In genomic region chr19:57296539-57296938, GRCm38 (mm10) we compare ENCODE assay signal across 11 mouse cellular contexts. TPM values are rescaled to one million over a fixed set of nuclear protein-coding genes. Genes with fewer than 3 reads are reported as not detected.
DNase-seq lines count a peak whose midpoint lies in the region; ATAC-seq and TF ChIP-seq lines count a peak whose summit lies in the region.
"Had no signal": no experiment of that assay in that cellular context is flagged by ENCODE, and none has a peak within 500 bp of the region (broad histone marks: within the 10 kb centered on the region; RNA-seq: fewer than 3 reads in every experiment).

No protein-coding gene starts in this region.

- TF ChIP-seq RAD21 in MEL (IDR thresholded peaks at IDR 0.05; ENCODE audit: low read depth, low read length) = no peak

- no peak overlapping the region for H3K27ac ChIP-seq in heart, embryonic 12.5 days (ENCODE audit: poor library complexity, severe bottlenecking)
- H3K27ac ChIP-seq in MEL (ENCODE audit: control insufficient read depth, low read depth, low read length) = no peak overlapping the region
- no peak overlapping the region for H3K27ac ChIP-seq in stomach, postnatal 0 days (replicated peaks)
- H3K27ac ChIP-seq in forebrain, embryonic 11.5 days (ENCODE audit: low read depth, low read length) = no peak overlapping the region
- H3K27ac ChIP-seq: neural tube, embryonic 15.5 days had no signal

- WGBS in heart, embryonic 12.5 days = 77% methylated on average over 5 of the region's 5 CpGs
- 43% methylated on average over 5 of the region's 5 CpGs for WGBS in stomach, postnatal 0 days
- WGBS in forebrain, embryonic 11.5 days = 79% methylated on average over 5 of the region's 5 CpGs

- no peaks in the 10 kb centered on the region for H3K9me3 ChIP-seq in heart, embryonic 12.5 days (replicated peaks)
- no peaks in the 10 kb centered on the region for H3K9me3 ChIP-seq in MEL (replicated peaks; ENCODE audit: insufficient read depth, low read length)
- H3K9me3 ChIP-seq in stomach, postnatal 0 days (ENCODE audit: control insufficient read depth, low read length) = no peaks in the 10 kb centered on the region
- no peaks in the 10 kb centered on the region for H3K9me3 ChIP-seq in forebrain, embryonic 11.5 days (ENCODE audit: control insufficient read depth, low read length)
- H3K9me3 ChIP-seq: neural tube, embryonic 15.5 days had no signal

- TF ChIP-seq EP300 in MEL (IDR thresholded peaks at IDR 0.05; ENCODE audit: low read depth in 1 of 2, low read length in 2 of 2) = peak in 1 of 2 experiments; percentile 47; a peak in 2 of 4 replicates
- no peak for TF ChIP-seq EP300 in stomach, postnatal 0 days (optimal IDR thresholded peaks at IDR 0.05)

- peak; percentile 62 for DNase-seq in heart, adult 8-10 months (ENCODE audit: low spot score)
- DNase-seq in MEL (ENCODE audit: low read depth, low spot score) (peak; percentile 33), NIH3T3 (ENCODE audit: low read depth) (peak; percentile 86)
- DNase-seq in cerebellum, adult 8-10 months = peak; percentile 64
- DNase-seq in stomach, postnatal 0 days (ENCODE audit: low spot score) = no peak
- no peak for DNase-seq in forebrain, embryonic 11.5 days (ENCODE audit: low spot score)
- DNase-seq: kidney, postnatal 36 days had no signal

- ATAC-seq in heart, embryonic 12.5 days (ENCODE audit: insufficient number of reproducible peaks, low FRiP score) = no peak
- no peak for ATAC-seq in stomach, postnatal 0 days (ENCODE audit: low FRiP score, low TSS enrichment)
- ATAC-seq in forebrain, embryonic 11.5 days (replicated peaks; ENCODE audit: low FRiP score) = no peak
- ATAC-seq: activated CD4-positive, CD25-positive, alpha-beta regulatory T cell, adult 4 months had no signal

- TF ChIP-seq CTCF in MEL (IDR thresholded peaks at IDR 0.05 in 2 of 3, conservative IDR thresholded peaks at IDR 0.05 in 1 of 3; ENCODE audit: control insufficient read depth in 1 of 3, insufficient read depth in 1 of 3, low read depth in 2 of 3, low read length in 3 of 3, poor library complexity in 1 of 3, severe bottlenecking in 1 of 3) = no peak
- no peak for TF ChIP-seq CTCF in stomach, postnatal 0 days (IDR thresholded peaks at IDR 0.05; ENCODE audit: low read depth)

- H3K4me2 ChIP-seq in heart, embryonic 12.5 days = no peak overlapping the region
- H3K4me2 ChIP-seq in stomach, postnatal 0 days (replicated peaks; ENCODE audit: low read depth) = no peak overlapping the region
- H3K4me2 ChIP-seq in forebrain, embryonic 11.5 days (ENCODE audit: low read depth, low read length, severe bottlenecking) = no peak overlapping the region
- H3K4me2 ChIP-seq: neural tube, embryonic 15.5 days had no signal

- peaks cover 9% of the 10 kb centered on the region for H3K4me1 ChIP-seq in heart, embryonic 12.5 days (replicated peaks)
- peaks cover 0 to 5% of the 10 kb centered on the region in 2 experiments; a peak in 1 of 4 replicates for H3K4me1 ChIP-seq in MEL (ENCODE audit: control insufficient read depth in 1 of 2, insufficient read depth in 2 of 2, low read length in 2 of 2)
- H3K4me1 ChIP-seq in stomach, postnatal 0 days (replicated peaks; ENCODE audit: control insufficient read depth, insufficient read depth) = no peaks in the 10 kb centered on the region
- no peaks in the 10 kb centered on the region for H3K4me1 ChIP-seq in forebrain, embryonic 11.5 days (replicated peaks; ENCODE audit: control insufficient read depth, insufficient read depth, low read length)
- H3K4me1 ChIP-seq: neural tube, embryonic 15.5 days had no signal

- no peaks in the 10 kb centered on the region for H3K36me3 ChIP-seq in heart, embryonic 12.5 days
- no peaks in the 10 kb centered on the region for H3K36me3 ChIP-seq in MEL (ENCODE audit: control insufficient read depth in 1 of 2, insufficient read depth in 2 of 2, low read length in 2 of 2)
- H3K36me3 ChIP-seq in stomach, postnatal 0 days (ENCODE audit: control insufficient read depth, insufficient read depth, low read length) = no peaks in the 10 kb centered on the region
- no peaks in the 10 kb centered on the region for H3K36me3 ChIP-seq in forebrain, embryonic 11.5 days (ENCODE audit: control insufficient read depth, insufficient read depth, low read length)
- H3K36me3 ChIP-seq: neural tube, embryonic 15.5 days had no signal

- H3K27me3 ChIP-seq in heart, embryonic 12.5 days (replicated peaks) = no peaks in the 10 kb centered on the region; the same call in 1 of the 2 replicates
- peaks cover 0 to 2% of the 10 kb centered on the region in 2 experiments; a peak in 3 of 4 replicates for H3K27me3 ChIP-seq in MEL (ENCODE audit: control insufficient read depth in 1 of 2, insufficient read depth in 2 of 2, low read length in 2 of 2)
- H3K27me3 ChIP-seq in stomach, postnatal 0 days (ENCODE audit: control insufficient read depth, insufficient read depth, low read length) = no peaks in the 10 kb centered on the region
- no peaks in the 10 kb centered on the region for H3K27me3 ChIP-seq in forebrain, embryonic 11.5 days (ENCODE audit: control insufficient read depth, insufficient read depth, low read length)
- H3K27me3 ChIP-seq: neural tube, embryonic 15.5 days had no signal

- no peak overlapping the region for H3K9ac ChIP-seq in heart, embryonic 12.5 days
- no peak overlapping the region for H3K9ac ChIP-seq in MEL (ENCODE audit: control insufficient read depth, low read depth, low read length, poor library complexity, severe bottlenecking)
- no peak overlapping the region for H3K9ac ChIP-seq in stomach, postnatal 0 days (ENCODE audit: low read length)
- H3K9ac ChIP-seq in forebrain, embryonic 11.5 days (ENCODE audit: low read length) = no peak overlapping the region
- H3K9ac ChIP-seq: neural tube, embryonic 15.5 days had no signal

- TF ChIP-seq POLR2A in MEL (IDR thresholded peaks at IDR 0.05; ENCODE audit: control insufficient read depth in 1 of 2, insufficient read depth in 1 of 2, low read depth in 1 of 2, low read length in 2 of 2, poor library complexity in 1 of 2) = no peak

- H3K4me3 ChIP-seq in heart, embryonic 12.5 days = no peak overlapping the region
- no peak overlapping the region for H3K4me3 ChIP-seq in MEL (ENCODE audit: control insufficient read depth in 1 of 2, insufficient read depth in 1 of 2, low read depth in 2 of 2, low read length in 2 of 2)
- H3K4me3 ChIP-seq in stomach, postnatal 0 days (ENCODE audit: low read depth, low read length) = no peak overlapping the region
- no peak overlapping the region for H3K4me3 ChIP-seq in forebrain, embryonic 11.5 days (ENCODE audit: low read depth, low read length)
- H3K4me3 ChIP-seq: erythroblast, embryonic 14.5 days; neural tube, embryonic 15.5 days had no signal

- H3K79me2 ChIP-seq in MEL (ENCODE audit: control insufficient read depth, insufficient read depth, low read length, poor library complexity) = no peaks in the 10 kb centered on the region

TF ChIP-seq in MEL, 35 proteins besides CTCF, POLR2A, EP300 and RAD21:
- TF ChIP-seq MYC (IDR thresholded peaks at IDR 0.05; ENCODE audit: low read depth, low read length) (no peak), TCF12 (IDR thresholded peaks at IDR 0.05; ENCODE audit: low read depth, low read length) (peak; percentile 25; the same call in 1 of the 2 replicates)
TF ChIP-seq in MEL: peak in this region for 1.

RNA-seq across cellular contexts. Expression of gene Ablim1, which starts 18.2 kb away (rescaled TPM):
- total RNA-seq in heart, adult 8-10 months (2022) = 100 to 1,000 TPM; 450 to 472 (median 462) TPM
- polyA plus RNA-seq in heart, embryonic 12.5 days (2016; fragmentation: Nextera tagmentation; extraction: Ambion mirVana) = 53.4 and 53.5 TPM in 2 replicates
- not detected in 2 replicates for total RNA-seq in MEL (2012; rRNA removed)
- polyA plus RNA-seq in MEL (2012; ENCODE audit: insufficient read depth in 1 of 2, insufficient read length in 2 of 2, low read depth in 1 of 2, low replicate concordance in 2 of 2, missing spikeins in 1 of 2) = not detected
- polyA plus RNA-seq in stomach, postnatal 0 days (2015; fragmentation: Nextera tagmentation; extraction: Ambion mirVana) = 61.8 and 62.0 TPM in 2 replicates
- polyA plus RNA-seq in forebrain, embryonic 11.5 days (2014; fragmentation: Nextera tagmentation; extraction: Ambion mirVana) = 17.0 and 19.9 TPM in 2 replicates

Comparison
In these comparisons a context has a peak if more than half of its experiments do, and no peak if none do; other contexts are left out.
1. DNase-seq: peak in heart, adult 8-10 months (single experiment), MEL (single experiment), NIH3T3 (single experiment) and cerebellum, adult 8-10 months (single experiment); none in stomach, postnatal 0 days (single experiment) and forebrain, embryonic 11.5 days (single experiment).
2. RNA of gene Ablim1, which starts 18.2 kb away (polyA plus RNA-seq): 61.8 to 62.0 TPM in stomach, postnatal 0 days, 53.4 to 53.5 TPM in heart, embryonic 12.5 days and 17.0 to 19.9 TPM in forebrain, embryonic 11.5 days; not detected in MEL; every median in the first group is over 10 times any median in the second.